Mouse (Mus musculus) intestine, embryonic 16.5 days (tissue): ENCODE results near the gene Dlg1. TPM values are rescaled to one million over a fixed set of nuclear protein-coding genes. Genes with fewer than 3 reads are reported as not detected.

Experiments used
- ATAC-seq: fragments of 200-750 bp; cut with Nextera tagmentation; 2 replicates; pipeline ENCODE4 v1.8.0; 2017; ENCODE audit warnings: moderate TSS enrichment, moderate library complexity
- H3K27ac ChIP-seq: fragments of 300-500 bp; sonication (generic); 2 replicates; pipeline ENCODE4 v1.5.1; 2014; ENCODE audit warnings: mild to moderate bottlenecking, low read length
- H3K27me3 ChIP-seq: fragments of 300-500 bp; sonication (generic); replicated peaks from 2 replicates; pipeline ENCODE4 v1.6.1; 2014; ENCODE audit warnings: low read length, control low read depth, mixed read lengths; ENCODE audit not compliant: control insufficient read depth, insufficient read depth
- H3K36me3 ChIP-seq: fragments of 300-500 bp; sonication (generic); 2 replicates; pipeline ENCODE4 v1.6.1; 2014; ENCODE audit warnings: low read length, control low read depth; ENCODE audit not compliant: control insufficient read depth, insufficient read depth
- H3K4me1 ChIP-seq: fragments of 300-500 bp; sonication (generic); 2 replicates; pipeline ENCODE4 v1.6.1; 2014; ENCODE audit warnings: low read length, control low read depth, mixed read lengths; ENCODE audit not compliant: control insufficient read depth, insufficient read depth
- H3K4me2 ChIP-seq: fragments of 300-500 bp; sonication (generic); 2 replicates; pipeline ENCODE4 v1.6.1; 2014; ENCODE audit warnings: low read depth, low read length, control low read depth
- H3K4me3 ChIP-seq: fragments of 300-500 bp; sonication (generic); 2 replicates; pipeline ENCODE4 v1.5.1; 2014; ENCODE audit warnings: mild to moderate bottlenecking, low read length
- H3K9ac ChIP-seq: fragments of 300-500 bp; sonication (generic); 2 replicates; pipeline ENCODE4 v1.6.1; 2014; ENCODE audit warnings: low read depth, low read length
- H3K9me3 ChIP-seq: fragments of 300-500 bp; sonication (generic); 2 replicates; pipeline ENCODE4 v1.6.1; 2016; ENCODE audit warnings: low read length, control low read depth; ENCODE audit not compliant: control insufficient read depth
- WGBS: fragments of 180-500 bp; shearing (Covaris S2); extraction: QIAGEN DNeasy Blood & Tissue Kit; methylation state at CpG from one replicate; pipeline ENCODE4 v1.1.7; 2014; 5-methylcytosine and 5-hydroxymethylcytosine counted together
- polyA plus RNA-seq: library from polyadenylated mRNA; unstranded; fragments of >200 nt; fragmentation: Nextera tagmentation; extraction: Ambion mirVana; gene quantifications from 2 replicates; pipeline ENCODE4 v1.2.1, GENCODE M21; 2015

The Dlg1 gene
- polyA plus RNA-seq, 1 experiment from 2014 or later: 14.1 TPM

DNA sequence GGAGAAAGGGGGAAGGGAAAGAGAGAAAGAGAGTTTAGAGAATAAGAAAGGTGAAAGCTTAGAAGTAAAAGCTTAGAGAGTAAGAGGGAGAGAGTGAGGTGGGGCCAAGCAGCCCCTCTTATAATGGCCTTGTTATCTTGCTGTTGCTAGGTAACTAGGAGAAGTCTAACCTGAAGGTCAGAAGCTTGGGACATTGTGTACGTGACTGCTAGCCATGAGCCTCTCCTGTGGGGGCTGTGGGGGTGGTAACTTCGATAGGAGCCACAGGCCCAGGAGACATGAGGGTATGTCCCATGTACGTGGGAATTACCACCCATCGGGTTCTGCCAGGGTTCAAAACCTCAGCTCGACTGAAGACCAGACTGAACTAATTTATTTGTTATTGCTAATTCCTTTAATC, 77.5 kb downstream of the Dlg1 start:
- H3K9me3 ChIP-seq: no peaks in the 10 kb centered on the region
- H3K4me2 ChIP-seq: no peak overlapping the region
- 0 out of 2 replicates have a peak, but pooled peaks cover 2% of the 10 kb centered on the region for H3K4me1 ChIP-seq
- H3K36me3 ChIP-seq: no peaks in the 10 kb centered on the region
- peak; percentile 48; the same call in 1 of the 2 replicates for ATAC-seq
- no peak overlapping the region for H3K27ac ChIP-seq
- no peaks in the 10 kb centered on the region for H3K27me3 ChIP-seq
- no peak overlapping the region for H3K4me3 ChIP-seq
- 70% methylated on average over 5 of the region's 5 CpGs for whole genome bisulfite sequencing
- H3K9ac ChIP-seq: no peak overlapping the region

DNA sequence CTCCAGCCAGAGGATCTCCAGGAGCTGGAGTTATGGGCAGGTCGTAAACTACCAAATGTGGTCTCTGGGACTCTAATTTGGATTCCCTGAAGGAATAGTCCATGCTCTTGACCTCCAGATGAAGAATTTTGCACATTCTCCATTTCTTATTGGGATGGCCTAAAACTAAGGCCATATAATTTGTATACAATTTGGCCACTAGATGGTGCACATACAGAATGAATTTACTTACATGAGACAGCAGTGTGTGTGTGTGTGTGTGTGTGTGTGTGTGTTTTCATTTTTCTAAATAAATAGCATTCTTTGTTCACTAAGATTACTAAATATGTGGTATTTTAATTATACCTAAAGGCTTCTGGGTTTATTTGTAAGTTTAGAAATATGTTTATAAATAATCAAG, 87.3 kb downstream of the Dlg1 start:
- H3K9ac ChIP-seq: no peak overlapping the region
- no peaks in the 10 kb centered on the region for H3K27me3 ChIP-seq
- no peaks in the 10 kb centered on the region for H3K9me3 ChIP-seq
- H3K36me3 ChIP-seq: no peaks in the 10 kb centered on the region
- no peak for ATAC-seq
- no peak overlapping the region for H3K4me2 ChIP-seq
- H3K27ac ChIP-seq: no peak overlapping the region
- WGBS: 85% methylated on average over 1 of the region's 1 CpGs
- H3K4me1 ChIP-seq: no peaks in the 10 kb centered on the region
- H3K4me3 ChIP-seq: no peak overlapping the region

DNA sequence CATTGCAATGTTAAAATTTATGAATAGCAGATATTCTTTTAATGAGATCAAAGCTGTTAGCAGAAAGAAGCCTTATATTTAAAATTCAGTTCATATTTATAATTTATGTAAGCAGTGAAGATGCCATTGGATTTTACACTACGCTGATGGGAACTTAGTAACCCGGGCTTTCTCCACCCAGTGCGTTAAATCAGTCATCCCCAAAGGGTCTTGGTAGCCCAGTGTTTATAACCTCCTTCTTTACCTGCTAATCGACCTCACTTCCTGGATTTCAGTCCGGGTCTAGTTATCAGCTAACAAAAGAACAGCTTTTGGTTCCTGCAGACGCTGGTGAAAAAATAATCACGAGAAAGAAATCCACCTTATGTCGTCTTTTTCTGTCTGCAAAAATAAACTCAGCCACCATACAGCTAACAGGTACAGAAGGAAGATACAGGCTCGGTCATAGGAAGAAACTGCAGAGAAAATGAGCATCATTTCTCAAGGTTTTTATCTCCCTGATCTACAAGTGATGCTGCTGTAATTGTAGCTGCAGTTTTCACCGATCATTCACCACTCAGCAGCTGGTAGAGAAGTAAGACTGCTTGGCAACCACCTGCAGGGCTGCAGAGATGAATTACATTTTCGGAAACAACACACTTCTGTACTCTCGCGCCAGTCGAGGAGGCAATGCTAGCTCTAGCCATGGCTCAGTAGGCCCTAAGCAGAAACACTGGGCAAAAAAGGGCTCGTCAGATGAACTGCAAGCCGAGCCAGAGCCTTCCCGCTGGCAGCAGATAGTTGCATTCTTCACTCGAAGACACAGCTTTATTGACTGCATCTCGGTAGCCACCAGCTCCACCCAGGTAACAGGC, 91.2 kb downstream of the Dlg1 start:
- no peaks in the 10 kb centered on the region for H3K36me3 ChIP-seq
- H3K4me1 ChIP-seq: no peaks in the 10 kb centered on the region
- no peak overlapping the region for H3K4me3 ChIP-seq
- no peak for ATAC-seq
- no peaks in the 10 kb centered on the region for H3K9me3 ChIP-seq
- 67% methylated on average over 19 of the region's 19 CpGs for WGBS
- H3K9ac ChIP-seq: no peak overlapping the region
- no peaks in the 10 kb centered on the region for H3K27me3 ChIP-seq
- H3K4me2 ChIP-seq: no peak overlapping the region
- no peak overlapping the region for H3K27ac ChIP-seq

DNA sequence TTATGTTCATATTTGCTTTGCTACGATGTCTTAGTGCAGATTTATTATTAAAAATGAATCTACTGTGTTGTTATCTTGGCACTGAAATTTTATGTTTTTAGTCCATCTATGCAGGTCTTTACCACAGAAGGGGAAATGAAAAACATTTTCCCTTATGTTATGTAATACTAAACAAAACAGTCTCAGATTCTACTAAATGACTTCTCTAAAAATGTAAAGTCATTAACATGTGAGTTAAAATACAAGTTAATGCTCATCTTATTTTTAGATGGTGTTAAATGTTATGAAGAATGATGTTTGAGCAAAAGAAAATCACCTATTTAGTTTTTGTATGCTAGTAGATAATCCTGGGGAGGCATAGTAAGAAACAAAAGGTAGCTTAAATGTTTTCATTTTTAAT, 91.8 kb downstream of the Dlg1 start:
- Histone ChIP-seq H3K27me3 (no peaks in the 10 kb centered on the region), H3K4me1 (no peaks in the 10 kb centered on the region), H3K9ac (no peak overlapping the region), H3K4me2 (no peak overlapping the region), H3K27ac (no peak overlapping the region), H3K4me3 (no peak overlapping the region), H3K9me3 (no peaks in the 10 kb centered on the region), H3K36me3 (no peaks in the 10 kb centered on the region)
- 80% methylated on average over 1 of the region's 1 CpGs for WGBS
- ATAC-seq: no peak

DNA sequence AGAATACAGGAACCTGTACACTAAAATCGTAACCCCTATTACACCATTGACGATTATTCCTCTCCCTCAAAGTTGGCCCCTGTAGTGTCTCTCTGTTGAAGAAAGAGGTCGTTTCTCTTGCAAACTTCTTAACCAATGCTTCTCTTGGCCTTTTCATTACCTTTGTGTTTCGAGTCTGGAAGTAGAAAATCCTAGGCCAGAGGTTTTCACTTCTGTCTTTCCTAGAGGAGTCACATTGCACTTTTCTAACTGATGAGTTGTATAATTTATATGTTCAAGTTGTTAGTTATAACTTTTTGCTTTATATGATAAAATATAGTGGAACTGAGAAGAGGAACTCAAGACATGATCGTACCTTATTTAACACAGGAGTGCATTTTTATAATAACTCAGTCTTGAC, 93.2 kb downstream of the Dlg1 start:
- no peaks in the 10 kb centered on the region for H3K4me1 ChIP-seq
- no peak overlapping the region for H3K4me2 ChIP-seq
- ATAC-seq: no peak
- 86% methylated on average over 5 of the region's 5 CpGs for WGBS
- H3K4me3 ChIP-seq: no peak overlapping the region
- H3K9me3 ChIP-seq: no peaks in the 10 kb centered on the region
- H3K27me3 ChIP-seq: no peaks in the 10 kb centered on the region
- H3K27ac ChIP-seq: no peak overlapping the region
- H3K9ac ChIP-seq: no peak overlapping the region
- no peaks in the 10 kb centered on the region for H3K36me3 ChIP-seq

DNA sequence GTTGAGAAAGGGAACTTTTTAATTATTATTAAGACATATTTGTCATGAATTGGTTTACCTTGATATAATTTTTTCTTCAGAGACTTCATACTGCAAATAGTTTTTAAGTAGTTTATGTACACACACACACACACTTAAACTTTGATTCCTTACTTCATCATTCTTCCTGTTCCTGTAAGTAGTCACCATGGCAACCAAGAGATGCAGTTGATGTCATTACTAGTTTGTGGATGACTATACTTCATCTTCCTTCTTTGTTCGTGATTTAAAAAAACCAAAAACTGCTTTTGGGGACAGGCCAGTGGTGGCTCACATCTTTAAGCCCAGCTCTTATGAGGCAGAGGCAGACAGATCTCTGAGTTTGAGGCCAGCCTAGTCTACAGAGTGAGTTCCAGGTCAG, 94.4 kb downstream of the Dlg1 start:
- WGBS: 81% methylated on average over 1 of the region's 1 CpGs
- no peaks in the 10 kb centered on the region for H3K4me1 ChIP-seq
- ATAC-seq: no peak

DNA sequence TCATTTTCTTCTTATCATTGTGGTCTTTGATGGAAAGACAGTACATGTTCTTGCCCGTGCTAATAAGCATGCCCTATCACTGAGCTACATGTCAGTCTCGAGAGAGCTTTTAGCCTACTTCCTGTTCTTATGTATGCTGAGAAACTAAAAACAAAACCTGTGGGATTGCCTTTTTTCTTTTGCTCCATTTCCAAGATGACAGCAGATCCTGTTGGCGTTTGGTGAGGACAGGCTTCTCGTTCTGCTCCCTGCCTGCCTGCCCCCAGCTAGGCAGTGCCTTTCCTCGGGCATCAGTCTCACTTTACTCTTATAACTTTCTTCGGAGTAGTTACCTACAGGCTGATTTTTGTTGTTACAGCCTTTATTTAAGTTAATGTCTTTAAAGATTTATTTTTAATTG, 96.2 kb downstream of the Dlg1 start:
- H3K36me3 ChIP-seq: no peaks in the 10 kb centered on the region
- no peaks in the 10 kb centered on the region for H3K4me1 ChIP-seq
- H3K4me2 ChIP-seq: no peak overlapping the region
- no peak overlapping the region for H3K9ac ChIP-seq
- ATAC-seq: no peak
- H3K27me3 ChIP-seq: no peaks in the 10 kb centered on the region
- H3K9me3 ChIP-seq: no peaks in the 10 kb centered on the region
- H3K27ac ChIP-seq: no peak overlapping the region
- 73% methylated on average over 6 of the region's 6 CpGs for WGBS
- H3K4me3 ChIP-seq: no peak overlapping the region

More for the DNA sequence above, 94.4 kb downstream of the Dlg1 start:
- no peaks in the 10 kb centered on the region for H3K27me3 ChIP-seq
- no peak overlapping the region for H3K27ac ChIP-seq
- no peak overlapping the region for H3K4me3 ChIP-seq
- no peaks in the 10 kb centered on the region for H3K9me3 ChIP-seq
- H3K9ac ChIP-seq: no peak overlapping the region
- H3K4me2 ChIP-seq: no peak overlapping the region
- no peaks in the 10 kb centered on the region for H3K36me3 ChIP-seq

DNA sequence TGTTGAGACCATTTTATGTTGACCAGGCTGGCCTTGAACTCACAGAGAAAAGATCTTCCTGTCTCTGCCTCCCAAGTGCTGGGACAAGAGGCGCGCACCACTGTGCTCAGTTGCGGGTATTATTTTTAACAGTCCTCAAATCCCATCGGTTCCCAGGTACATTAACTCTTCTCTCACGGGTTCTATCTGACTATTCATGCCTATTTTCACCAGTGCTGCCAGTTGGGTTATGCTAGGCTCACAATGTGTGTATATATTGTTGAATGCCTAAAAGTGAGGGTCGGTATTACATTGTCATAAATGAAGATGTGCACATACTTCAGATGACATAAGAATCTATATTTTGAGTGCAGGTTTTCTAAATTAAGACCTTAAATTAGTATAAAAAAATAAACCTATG, 103.1 kb downstream of the Dlg1 start:
- Histone ChIP-seq H3K27ac (no peak overlapping the region), H3K9me3 (no peaks in the 10 kb centered on the region), H3K4me2 (no peak overlapping the region), H3K9ac (no peak overlapping the region), H3K27me3 (no peaks in the 10 kb centered on the region), H3K36me3 (no peaks in the 10 kb centered on the region), H3K4me3 (no peak overlapping the region), H3K4me1 (no peaks in the 10 kb centered on the region)
- no peak for ATAC-seq
- WGBS: 93% methylated on average over 6 of the region's 6 CpGs

DNA sequence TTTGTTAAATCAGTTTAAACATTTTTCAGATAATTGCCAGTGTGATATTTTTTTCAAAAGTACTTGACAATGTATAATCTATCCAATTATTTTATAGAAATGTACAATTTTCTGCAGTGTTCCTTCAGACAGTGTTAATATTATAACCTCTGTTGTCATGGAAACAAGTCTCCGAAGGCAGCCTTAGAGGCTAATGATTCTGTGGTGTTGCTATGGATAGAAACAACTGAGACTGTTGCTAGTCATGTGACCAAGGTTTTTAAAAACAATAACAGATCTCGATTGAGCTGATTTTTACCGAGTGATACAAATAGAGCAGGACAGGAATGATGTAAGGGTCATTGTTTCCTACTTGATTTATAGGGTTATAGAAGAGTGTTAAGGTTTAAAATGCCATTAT, 103.5 kb downstream of the Dlg1 start:
- H3K4me1 ChIP-seq: no peaks in the 10 kb centered on the region
- no peaks in the 10 kb centered on the region for H3K9me3 ChIP-seq
- 40% methylated on average over 3 of the region's 3 CpGs for WGBS
- no peaks in the 10 kb centered on the region for H3K27me3 ChIP-seq
- H3K36me3 ChIP-seq: no peaks in the 10 kb centered on the region
- ATAC-seq: no peak
- H3K27ac ChIP-seq: no peak overlapping the region
- H3K4me3 ChIP-seq: no peak overlapping the region
- no peak overlapping the region for H3K4me2 ChIP-seq
- no peak overlapping the region for H3K9ac ChIP-seq

DNA sequence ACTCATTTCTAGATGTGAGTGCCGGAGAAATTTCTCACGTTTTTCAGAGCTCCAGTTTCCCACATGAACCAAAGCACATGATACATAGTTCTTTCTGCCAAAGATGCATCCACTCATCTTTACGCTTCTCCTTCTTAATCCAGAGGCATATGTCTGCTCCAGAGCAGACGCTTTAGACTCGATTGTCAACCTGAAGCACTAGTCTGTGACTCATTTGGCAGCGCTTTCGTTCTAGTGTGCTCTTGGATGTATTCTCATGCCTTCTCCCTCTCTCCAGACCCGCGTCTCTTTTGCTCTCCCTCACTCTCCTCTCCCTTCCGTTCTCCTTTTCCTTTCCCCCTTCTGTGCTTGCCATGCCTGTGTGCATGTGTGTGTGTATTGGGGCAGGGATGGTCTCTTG, 112.7 kb downstream of the Dlg1 start:
- no peak for ATAC-seq
- WGBS: 85% methylated on average over 10 of the region's 10 CpGs

More for the DNA sequence above, 112.7 kb downstream of the Dlg1 start:
- Histone ChIP-seq H3K36me3 (no peaks in the 10 kb centered on the region), H3K9ac (no peak overlapping the region), H3K4me2 (no peak overlapping the region), H3K4me3 (no peak overlapping the region), H3K4me1 (no peaks in the 10 kb centered on the region; the same call in 1 of the 2 replicates), H3K9me3 (no peaks in the 10 kb centered on the region), H3K27me3 (no peaks in the 10 kb centered on the region), H3K27ac (no peak overlapping the region)
